17 mouse cellular contexts compared by ENCODE assay signal in genomic region chr16:17669886-17670285, GRCm38 (mm10). TPM values are rescaled to one million over a fixed set of nuclear protein-coding genes. Genes with fewer than 3 reads are reported as not detected.
"Had no signal": no experiment of that assay in that cellular context is flagged by ENCODE, and none has a peak within 500 bp of the region (broad histone marks: within the 10 kb centered on the region; RNA-seq: fewer than 3 reads in every experiment).

No protein-coding gene starts in this region.

- H3K27me3 ChIP-seq: kidney, embryonic 15.5 days; limb, embryonic 13.5 days; neural tube, embryonic 12.5 days had no signal

- H3K4me1 ChIP-seq: kidney, embryonic 15.5 days; limb, embryonic 13.5 days; midbrain, embryonic 10.5 days; neural tube, embryonic 12.5 days had no signal

- H3K4me3 ChIP-seq: kidney, embryonic 15.5 days; limb, embryonic 13.5 days; midbrain, embryonic 10.5 days; neural tube, embryonic 12.5 days had no signal

- H3K27ac ChIP-seq: kidney, embryonic 15.5 days; limb, embryonic 13.5 days; midbrain, embryonic 10.5 days; neural tube, embryonic 12.5 days; stomach, postnatal 0 days had no signal

- DNase-seq: kidney, postnatal 25 days; layer of hippocampus, adult 9-11 months; left cerebral cortex, postnatal 4 days; lung, embryonic 14.5 days; lung, postnatal 10 days; lung, postnatal 4 days; midbrain, embryonic 14.5 days; thymus, postnatal 14 days had no signal

RNA-seq across cellular contexts. Expression of gene Ccdc74a, which starts 23.6 kb away (rescaled TPM):
- total RNA-seq: liver, adult 2 months; megakaryocyte, adult 5-6 weeks; monocyte, adult 5-6 weeks; neutrophil, adult 5-6 weeks had no signal
- polyA plus RNA-seq: liver, adult 2 months had no signal
